Mouse (Mus musculus) spleen, adult 12 weeks (tissue): ENCODE results near the gene Pgghg.

Source experiments
- DNase-seq: peaks from one replicate; pipeline ENCODE4 v3.0.0; 2022; ENCODE audit warnings: low spot score

The Pgghg gene

GRCm38 (mm10) chr7:140923070-140923775 is 18.0 kb upstream of the Pgghg start:
- DNase-seq = no peak

- DNase-seq = no peak
Measured at GRCm38 (mm10) chr7:140927181-140927580, 14.0 kb upstream of the Pgghg start.

- DNase-seq = no peak
Measured at GRCm38 (mm10) chr7:140938436-140938835, 2.8 kb upstream of the Pgghg start.

- no peak for DNase-seq
Measured at GRCm38 (mm10) chr7:140938896-140939295, 2.3 kb upstream of the Pgghg start.

- DNase-seq = no peak
Measured at GRCm38 (mm10) chr7:140939669-140940171, 1.5 kb upstream of the Pgghg start.

GRCm38 (mm10) chr7:140942341-140942740 is 1.1 kb downstream of the Pgghg start:
- DNase-seq = no peak

- DNase-seq = no peak
Measured at GRCm38 (mm10) chr7:140942811-140943210, 1.6 kb downstream of the Pgghg start.

GRCm38 (mm10) chr7:140943356-140943755 is 2.2 kb downstream of the Pgghg start:
- DNase-seq = no peak

GRCm38 (mm10) chr7:140944236-140944635 is 3.0 kb downstream of the Pgghg start:
- DNase-seq = no peak

GRCm38 (mm10) chr7:140945247-140945646 is 4.1 kb downstream of the Pgghg start:
- no peak for DNase-seq

GRCm38 (mm10) chr7:140946311-140946710 is 5.1 kb downstream of the Pgghg start:
- DNase-seq = no peak

- no peak for DNase-seq
Measured at GRCm38 (mm10) chr7:140946980-140947379, 5.8 kb downstream of the Pgghg start.

GRCm38 (mm10) chr7:140948161-140948560 is 7.0 kb downstream of the Pgghg start:
- no peak for DNase-seq

GRCm38 (mm10) chr7:140949255-140949654 is 8.1 kb downstream of the Pgghg start:
- DNase-seq = no peak

GRCm38 (mm10) chr7:140949824-140950530 is 8.8 kb downstream of the Pgghg start, which contains the start of gene Ifitm5:
TSS of gene Ifitm5 (minus strand) at chr7:140950291.
- DNase-seq = no peak

- no peak for DNase-seq
Measured at GRCm38 (mm10) chr7:140951051-140951450, 9.9 kb downstream of the Pgghg start.

- DNase-seq = no peak
Measured at GRCm38 (mm10) chr7:140951765-140952164, 10.6 kb downstream of the Pgghg start.

- no peak for DNase-seq
Measured at GRCm38 (mm10) chr7:140952441-140952840, 11.2 kb downstream of the Pgghg start.

- DNase-seq = no peak
Measured at GRCm38 (mm10) chr7:140953133-140953532, 11.9 kb downstream of the Pgghg start.

GRCm38 (mm10) chr7:140953800-140954732 is 12.9 kb downstream of the Pgghg start:
- no peak for DNase-seq

GRCm38 (mm10) chr7:140954733-140955071 is 13.5 kb downstream of the Pgghg start:
- no peak for DNase-seq

GRCm38 (mm10) chr7:140955342-140955741 is 14.2 kb downstream of the Pgghg start:
- no peak for DNase-seq
